Mouse (Mus musculus): ENCODE measurements at regions not wholly inside any gene's neighbourhood (a gene's known extent, or its start where the extent isn't known, plus 50 kb on each side); places are given as distances from the start of the nearest gene placed in this dataset.

DNA sequence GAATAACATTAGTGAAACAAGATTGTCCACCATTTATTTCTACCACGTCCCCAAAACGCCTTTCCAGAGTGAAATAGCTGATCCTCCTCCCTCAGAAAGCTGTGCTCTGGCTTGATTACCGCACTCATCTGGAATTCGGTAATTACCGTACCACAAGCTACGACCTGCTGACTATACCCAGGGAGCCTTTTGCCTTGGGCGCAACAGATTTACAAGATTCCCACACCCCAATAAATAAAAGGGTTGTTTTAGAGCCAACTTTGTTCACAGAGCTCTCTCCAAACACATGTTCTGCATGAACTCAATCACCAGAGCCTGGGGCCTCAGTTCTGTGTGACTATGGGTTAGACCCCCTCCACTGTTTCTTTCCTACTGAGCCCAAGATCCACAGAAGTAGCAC lies 171.1 kb upstream of the Nckap5 start:
- no peak for DNase-seq

DNA sequence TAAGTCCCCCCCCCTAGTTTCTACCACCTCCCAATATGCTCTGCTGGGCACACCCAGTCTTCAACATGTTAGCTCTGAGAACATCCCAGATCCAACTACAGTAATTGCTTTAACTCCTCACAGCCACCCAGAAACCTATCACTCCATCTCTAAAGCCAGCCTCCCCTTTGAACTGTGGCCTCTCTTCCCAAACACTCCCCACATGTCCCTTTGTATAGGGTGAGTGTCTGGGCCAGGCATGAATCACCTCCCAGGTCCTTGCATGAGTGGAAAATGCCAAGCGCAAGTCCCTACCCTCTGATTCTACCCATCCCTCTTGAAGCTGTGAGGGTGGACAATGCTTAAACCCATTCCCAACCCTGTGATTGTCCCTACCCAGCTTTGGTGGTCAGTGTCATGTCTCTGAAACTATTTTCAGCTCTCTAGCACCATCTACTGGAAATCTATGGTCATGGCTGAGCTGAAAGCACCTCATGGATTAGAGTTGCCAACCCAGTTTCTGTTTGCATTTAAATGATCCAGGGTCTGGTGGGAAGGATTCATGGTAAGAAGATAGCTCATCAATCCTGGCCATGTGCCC lies 162.6 kb upstream of the Nckap5 start:
- DNase-seq = peak; percentile 55

DNA sequence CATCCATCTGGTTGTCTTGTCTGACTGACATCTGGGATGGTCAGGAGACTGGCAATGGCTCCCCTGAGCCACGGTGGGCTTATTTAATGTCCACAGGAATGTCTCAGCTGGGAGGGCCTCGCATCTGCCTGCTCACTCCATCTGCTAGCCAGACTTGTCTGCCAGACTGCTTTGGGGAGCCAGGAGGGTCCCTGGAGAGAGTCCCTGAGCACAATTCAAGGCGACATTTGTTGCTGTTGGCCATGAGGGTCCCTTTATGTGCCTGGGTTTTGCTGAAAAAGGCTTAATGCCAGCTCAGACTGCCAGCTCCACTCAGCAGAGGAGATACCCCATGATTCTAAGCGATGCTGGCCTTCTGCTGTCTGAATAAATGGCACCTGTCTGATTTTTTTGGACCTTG lies 161.8 kb upstream of the Nckap5 start:
- no peak for DNase-seq

- DNase-seq = no peak
Observed at GRCm38 (mm10) chr1:126982805-126983204, 152.2 kb upstream of the Nckap5 start.

- DNase-seq = no peak
Observed at GRCm38 (mm10) chr1:126980311-126980710, 149.7 kb upstream of the Nckap5 start.

DNA sequence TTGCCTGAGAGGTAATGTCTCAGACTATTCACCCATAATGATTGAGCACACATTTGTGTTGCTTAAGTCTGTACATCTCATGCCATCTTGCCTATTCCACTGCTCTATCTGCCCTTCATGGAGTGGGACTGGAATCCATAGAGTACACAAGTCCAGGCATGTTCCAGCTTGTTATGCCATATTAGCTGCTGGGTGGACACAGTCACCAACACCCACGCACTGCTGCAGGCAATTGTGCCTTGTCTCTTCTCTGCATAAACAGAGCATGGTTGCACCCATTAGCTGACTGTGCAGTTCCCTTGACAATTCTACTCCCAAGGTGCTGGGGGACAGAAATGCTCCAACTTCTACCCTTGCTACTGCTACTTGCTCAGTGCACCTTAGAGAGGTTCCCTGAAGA lies 143.3 kb upstream of the Nckap5 start:
- no peak for DNase-seq

- no peak for DNase-seq
Observed at GRCm38 (mm10) chr1:126971777-126972421, 141.3 kb upstream of the Nckap5 start.

GRCm38 (mm10) chr1:126971118-126971517 lies 140.5 kb upstream of the Nckap5 start:
- DNase-seq = no peak

GRCm38 (mm10) chr1:126966394-126966793 lies 135.8 kb upstream of the Nckap5 start:
- no peak for DNase-seq

DNA sequence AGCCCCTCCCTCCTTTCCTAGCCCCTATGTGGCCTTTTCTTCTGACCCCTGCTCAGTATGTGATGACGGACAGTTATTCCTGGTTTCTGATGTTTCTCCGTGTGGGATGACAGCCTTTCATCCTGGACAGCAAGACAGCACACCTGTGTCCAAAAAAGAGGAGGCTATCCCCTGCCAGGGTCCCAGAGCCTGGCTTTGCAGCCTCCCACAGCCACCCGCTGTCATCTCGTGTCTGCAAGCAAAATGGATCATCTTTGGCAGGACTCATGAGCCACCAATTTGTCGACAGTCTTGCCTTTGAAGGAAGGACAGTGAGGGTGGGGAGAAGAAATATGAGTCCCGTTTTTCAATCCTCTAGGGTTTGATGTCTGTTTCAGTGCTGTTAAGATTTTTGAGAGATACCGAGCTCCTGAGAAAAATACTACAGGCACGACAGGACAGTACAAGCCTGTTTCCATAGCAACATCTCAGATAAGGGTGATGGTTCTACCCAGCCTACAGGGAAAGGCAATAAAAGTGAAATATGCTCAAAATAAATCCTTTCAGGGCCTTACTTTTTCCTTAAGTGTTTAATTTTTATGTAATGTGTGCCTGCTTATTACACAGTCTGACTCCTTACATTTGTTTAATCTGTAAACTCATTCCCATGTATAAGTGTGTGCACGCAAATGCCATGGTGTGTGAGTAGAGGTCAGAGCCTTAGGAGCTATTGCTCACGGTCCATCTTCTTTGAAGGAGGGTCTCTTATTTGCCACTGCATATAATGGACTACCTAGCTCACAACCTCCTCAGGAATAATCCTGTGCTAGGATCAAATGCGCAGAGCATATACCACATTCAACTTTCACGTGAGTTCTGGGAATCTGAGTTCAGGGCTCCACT lies 125.5 kb upstream of the Nckap5 start:
- DNase-seq = no peak

- no peak for DNase-seq
Observed at GRCm38 (mm10) chr1:126947860-126948259, 117.3 kb upstream of the Nckap5 start.

DNA sequence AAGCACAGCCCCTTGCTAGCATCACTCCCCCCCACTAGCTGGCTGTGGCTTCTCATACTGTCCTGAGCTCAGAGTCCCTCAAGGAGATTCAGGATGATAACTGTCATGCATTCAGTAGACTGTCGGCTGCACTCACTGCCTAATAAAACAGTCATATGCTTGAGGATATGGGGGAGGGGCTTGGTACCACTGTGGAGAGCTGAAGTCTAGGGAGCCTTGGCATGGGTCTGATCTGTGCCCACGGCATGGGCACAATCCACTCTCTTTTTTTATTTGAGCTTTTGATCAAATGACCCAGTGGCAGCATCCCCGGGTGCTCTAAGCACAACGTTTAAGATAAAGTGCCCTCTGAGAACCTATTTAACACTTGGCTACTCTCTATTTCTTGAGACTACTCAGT lies 102.1 kb upstream of the Nckap5 start:
- DNase-seq = no peak

DNA sequence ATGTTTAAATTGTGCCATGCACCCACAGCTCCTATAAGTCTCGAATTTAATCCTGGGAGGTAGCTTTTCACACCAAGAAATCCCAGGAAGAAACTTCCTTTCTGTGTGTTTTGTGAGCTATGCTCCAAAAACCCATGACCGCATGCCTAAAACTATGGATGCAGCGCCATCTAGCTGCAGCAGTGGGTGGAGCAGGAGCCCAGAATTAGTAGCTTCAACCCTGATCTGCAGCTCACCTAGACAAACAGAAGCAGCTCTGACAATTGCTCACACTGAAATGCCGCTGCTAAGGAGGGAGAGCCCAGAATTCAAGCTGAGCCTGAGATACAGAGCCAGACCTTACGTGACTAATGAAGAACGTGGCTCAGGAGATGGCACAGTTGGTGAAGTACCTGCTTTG lies 101.2 kb upstream of the Nckap5 start:
- DNase-seq = peak; percentile 87

DNA sequence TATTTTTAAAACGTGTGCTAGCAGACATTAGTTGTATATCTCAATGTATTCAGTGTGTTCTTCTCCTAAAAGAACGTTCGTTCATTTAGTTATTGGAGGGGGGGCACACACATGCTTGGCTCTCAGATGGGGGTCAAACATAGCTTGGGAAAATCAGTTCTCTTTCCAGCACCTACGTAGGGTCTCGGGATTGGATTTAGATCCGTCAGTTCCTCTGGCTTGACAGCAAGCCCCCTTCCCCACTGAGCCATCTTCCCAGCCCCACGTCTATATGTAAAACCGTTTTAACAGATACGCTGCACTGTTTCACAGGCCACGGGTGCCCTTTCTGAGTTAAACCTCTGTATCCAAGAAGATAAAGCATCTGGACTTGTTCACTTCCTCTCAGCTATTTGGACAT lies 100.5 kb upstream of the Nckap5 start:
- no peak for DNase-seq

- no peak for DNase-seq
Observed at GRCm38 (mm10) chr1:126930611-126931010, 100.0 kb upstream of the Nckap5 start.

GRCm38 (mm10) chr1:126929666-126930065 lies 99.1 kb upstream of the Nckap5 start:
- peak; percentile 61 for DNase-seq

- DNase-seq = peak; percentile 54
Observed at GRCm38 (mm10) chr1:126928186-126928585, 97.6 kb upstream of the Nckap5 start.

DNA sequence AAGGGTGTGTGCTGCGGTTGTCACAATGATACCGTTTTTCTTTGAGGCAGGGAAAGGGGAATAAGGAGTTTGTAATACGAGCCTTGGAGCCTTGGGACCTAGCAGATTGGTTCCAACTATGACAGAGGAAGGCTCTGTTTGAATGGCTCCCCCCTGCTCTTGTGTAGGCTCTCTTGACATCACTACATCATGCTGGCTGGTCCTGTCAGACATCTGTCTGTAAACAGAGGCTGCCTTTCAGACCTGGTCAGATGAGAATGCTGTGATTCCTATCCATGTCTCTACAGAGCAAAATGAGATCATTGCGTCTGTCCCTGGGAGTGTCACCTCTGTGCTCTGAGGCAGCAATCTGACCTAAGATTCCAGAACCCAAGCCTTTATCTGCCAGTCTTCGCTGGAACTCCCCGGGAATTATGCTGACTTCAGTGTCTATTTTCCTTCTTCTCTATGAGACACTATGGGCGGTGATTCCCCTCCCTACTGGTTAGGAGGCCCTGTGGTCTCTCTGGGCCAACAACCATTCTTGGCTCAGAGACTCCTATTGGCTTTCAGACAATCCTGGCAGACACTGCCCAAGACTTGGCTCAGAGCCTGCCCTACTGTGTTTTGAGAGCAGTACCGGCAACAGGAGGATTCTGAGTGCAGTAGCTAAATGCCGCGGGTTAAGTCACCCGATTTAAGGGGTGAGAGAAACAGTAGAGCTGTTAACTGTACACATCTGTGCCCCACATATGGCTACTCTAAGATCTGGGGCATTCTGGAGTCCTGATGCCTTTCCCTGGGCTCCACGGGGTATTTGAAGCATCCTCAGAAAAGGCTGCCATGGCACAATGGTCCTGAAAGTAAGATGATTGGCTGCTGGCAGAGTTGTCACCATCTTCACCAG lies 94.8 kb upstream of the Nckap5 start:
- DNase-seq = peak; percentile 81

GRCm38 (mm10) chr1:126923981-126924380 lies 93.4 kb upstream of the Nckap5 start:
- no peak for DNase-seq

DNA sequence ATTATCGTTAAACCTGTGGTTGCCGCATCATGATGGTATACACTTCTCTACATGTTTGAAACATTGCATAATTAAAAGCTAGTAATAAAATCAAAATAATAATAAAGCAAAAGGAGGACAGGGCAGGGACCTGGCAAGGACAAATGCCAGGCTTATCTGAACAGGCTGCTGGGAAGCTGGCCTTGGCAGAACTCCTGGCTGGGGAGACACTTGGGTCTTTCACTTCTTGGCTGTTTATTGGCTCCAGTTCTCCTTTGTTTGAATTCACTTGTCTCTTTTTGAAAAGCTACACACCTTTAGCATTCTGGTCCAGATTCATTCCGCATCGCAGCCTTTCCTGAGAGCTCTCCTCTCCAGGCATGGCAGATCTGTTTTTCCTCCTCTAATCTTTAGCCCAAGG lies 91.6 kb upstream of the Nckap5 start:
- DNase-seq = no peak

DNA sequence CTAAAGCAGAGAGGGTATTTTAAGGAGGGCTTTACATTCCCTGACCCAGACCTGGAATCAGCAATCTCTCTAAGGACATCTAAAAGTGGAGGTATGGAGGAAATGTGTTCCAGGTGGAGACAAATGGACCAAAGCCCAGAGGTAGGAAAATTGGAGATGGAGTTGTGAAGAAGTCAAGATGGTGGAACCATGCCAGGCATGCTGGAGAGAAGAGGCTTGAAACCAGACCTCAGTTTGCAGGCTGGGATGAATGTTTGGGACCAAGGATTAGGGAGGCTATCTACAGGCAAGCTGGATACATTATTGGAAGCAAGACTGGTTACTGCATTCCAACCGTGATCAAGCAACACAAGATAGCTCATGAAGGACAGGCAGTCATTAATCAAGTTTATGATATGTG lies 88.3 kb upstream of the Nckap5 start:
- no peak for DNase-seq

- DNase-seq = no peak
Observed at GRCm38 (mm10) chr1:126917872-126918271, 87.3 kb upstream of the Nckap5 start.

DNA sequence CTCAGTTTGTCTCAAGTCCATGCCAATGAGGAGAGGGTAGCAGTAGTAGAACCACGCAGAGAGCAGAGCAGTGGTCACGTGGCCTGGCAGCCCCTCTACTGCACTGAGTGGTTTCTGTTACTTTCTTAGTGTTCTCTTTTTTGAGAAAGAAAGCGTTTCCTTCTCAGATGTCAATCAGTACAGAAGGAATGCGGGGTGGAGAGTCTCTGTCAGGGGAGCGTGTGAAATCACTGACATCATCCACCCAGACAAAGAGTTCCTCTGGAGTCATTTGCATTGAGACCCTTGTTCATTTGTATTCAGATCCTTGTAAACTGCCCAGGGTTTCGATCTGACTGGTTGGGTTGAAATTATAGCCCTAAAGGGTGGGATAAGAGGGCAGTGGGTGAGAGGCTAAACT lies 85.8 kb upstream of the Nckap5 start:
- DNase-seq = no peak
